Mouse (Mus musculus): ENCODE measurements around the gene Mrpl57. TPM values are rescaled to one million over a fixed set of nuclear protein-coding genes. Genes with fewer than 3 reads are reported as not detected.
"Not testable (repeated sequence)": the region's sequence is repeated elsewhere in the genome, so short reads cannot be mapped to it uniquely, and the experiment has no call there.

Mrpl57 gene
- polyA plus RNA-seq, 2 experiments, result 48.3 to 149 TPM

DNA sequence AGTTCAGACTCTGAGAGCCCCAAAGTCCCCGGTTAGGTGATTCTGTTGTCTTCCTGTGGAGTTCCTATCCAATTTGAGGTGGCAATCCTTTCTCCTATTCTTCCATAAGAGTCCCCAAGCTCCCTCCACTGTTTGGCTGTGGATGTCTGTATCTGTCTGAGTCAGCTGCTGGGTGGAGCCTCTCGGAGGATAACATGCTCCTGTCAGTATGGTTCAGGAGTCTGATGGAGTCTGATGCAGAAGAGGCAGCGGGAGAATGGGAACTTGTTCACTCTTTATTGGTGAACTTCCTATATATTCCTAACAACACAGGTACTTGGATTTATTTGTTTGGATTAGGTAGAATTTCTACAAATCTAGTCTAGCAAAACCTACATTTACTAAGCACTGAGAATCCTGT, 18.5 kb downstream of the Mrpl57 start:
- no peak for DNase-seq (ENCODE audit: low read depth in 3 of 3, low spot score in 3 of 3)
- WGBS (ENCODE audit: insufficient replicate concordance), result 53% methylated on average over 3 of the region's 3 CpGs
- no peak for TF ChIP-seq EP300 (IDR thresholded peaks at IDR 0.05; ENCODE audit: low read depth)
- no peak for TF ChIP-seq CTCF (IDR thresholded peaks at IDR 0.05; ENCODE audit: low read depth)
- Histone ChIP-seq H3K27me3 (ENCODE audit: control insufficient read depth, insufficient read depth, low read length) (no peaks in the 10 kb centered on the region), H3K36me3 (replicated peaks; ENCODE audit: control insufficient read depth, insufficient read depth, low read depth) (no peaks in the 10 kb centered on the region; the same call in 1 of the 2 replicates), H3K9me3 (ENCODE audit: control insufficient read depth, low read length) (no peaks in the 10 kb centered on the region), H3K27ac (no peak overlapping the region), H3K9ac (replicated peaks) (no peak overlapping the region), H3K4me2 (ENCODE audit: low read depth) (no peak overlapping the region), H3K4me1 (replicated peaks; ENCODE audit: control insufficient read depth in 2 of 2, insufficient read depth in 2 of 2, low read length in 1 of 2) (peaks cover 0 to 6% of the 10 kb centered on the region in 2 experiments; a peak in 3 of 4 replicates), H3K4me3 (ENCODE audit: insufficient read depth in 1 of 2, low read depth in 2 of 2, low read length in 2 of 2) (no peak overlapping the region)
- peak; percentile 75 for ATAC-seq (ENCODE audit: insufficient read depth)

DNA sequence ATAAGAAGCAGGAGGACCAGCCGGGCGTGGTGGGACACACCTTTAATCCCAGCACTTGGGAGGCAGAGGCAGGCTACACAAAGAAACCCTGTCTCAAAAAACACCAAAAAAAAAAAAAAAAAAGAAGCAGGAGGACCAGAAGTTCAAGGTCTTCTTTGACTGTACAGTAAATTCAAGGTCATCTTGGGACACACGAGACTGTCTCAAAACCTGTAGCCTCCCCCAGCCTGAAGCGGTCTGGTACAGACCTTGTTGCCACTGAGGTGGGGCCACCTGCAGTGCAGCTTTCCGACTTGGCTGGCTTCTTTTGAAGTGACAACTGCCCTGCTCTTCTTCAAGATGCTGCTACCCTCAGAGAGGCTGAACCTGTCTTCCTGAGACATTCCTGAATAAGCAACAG, 22.0 kb downstream of the Mrpl57 start:
- not testable (repeated sequence) for H3K27ac ChIP-seq; H3K4me2 ChIP-seq (ENCODE audit: low read depth); H3K4me1 ChIP-seq (replicated peaks; ENCODE audit: control insufficient read depth in 2 of 2, insufficient read depth in 2 of 2, low read length in 1 of 2); H3K36me3 ChIP-seq (replicated peaks; ENCODE audit: control insufficient read depth, insufficient read depth, low read depth); ATAC-seq (ENCODE audit: insufficient read depth); H3K4me3 ChIP-seq (ENCODE audit: insufficient read depth in 1 of 2, low read depth in 2 of 2, low read length in 2 of 2); DNase-seq (ENCODE audit: low read depth in 3 of 3, low spot score in 3 of 3); H3K9me3 ChIP-seq (ENCODE audit: control insufficient read depth, low read length); H3K27me3 ChIP-seq (ENCODE audit: control insufficient read depth, insufficient read depth, low read length); H3K9ac ChIP-seq (replicated peaks)
- 70% methylated on average over 5 of the region's 5 CpGs for WGBS (ENCODE audit: insufficient replicate concordance)

GRCm38 (mm10) chr14:57848646-57849045, 22.6 kb downstream of the Mrpl57 start:
- H3K4me1 ChIP-seq (replicated peaks; ENCODE audit: control insufficient read depth in 2 of 2, insufficient read depth in 2 of 2, low read length in 1 of 2), result peaks cover 0 to 6% of the 10 kb centered on the region in 2 experiments; a peak in 3 of 4 replicates
- no peaks in the 10 kb centered on the region for H3K27me3 ChIP-seq (ENCODE audit: control insufficient read depth, insufficient read depth, low read length)
- DNase-seq (ENCODE audit: low read depth in 3 of 3, low spot score in 3 of 3), result no peak
- H3K4me3 ChIP-seq (ENCODE audit: insufficient read depth in 1 of 2, low read depth in 2 of 2, low read length in 2 of 2), result no peak overlapping the region
- H3K4me2 ChIP-seq (ENCODE audit: low read depth), result no peak overlapping the region
- H3K9me3 ChIP-seq (ENCODE audit: control insufficient read depth, low read length), result no peaks in the 10 kb centered on the region
- 83% methylated on average over 2 of the region's 2 CpGs for WGBS (ENCODE audit: insufficient replicate concordance)
- TF ChIP-seq CTCF (IDR thresholded peaks at IDR 0.05; ENCODE audit: low read depth), result no peak
- no peak for TF ChIP-seq EP300 (IDR thresholded peaks at IDR 0.05; ENCODE audit: low read depth)
- ATAC-seq (ENCODE audit: insufficient read depth), result no peak
- no peaks in the 10 kb centered on the region for H3K36me3 ChIP-seq (replicated peaks; ENCODE audit: control insufficient read depth, insufficient read depth, low read depth)
- H3K9ac ChIP-seq (replicated peaks), result no peak overlapping the region
- no peak overlapping the region for H3K27ac ChIP-seq

DNA sequence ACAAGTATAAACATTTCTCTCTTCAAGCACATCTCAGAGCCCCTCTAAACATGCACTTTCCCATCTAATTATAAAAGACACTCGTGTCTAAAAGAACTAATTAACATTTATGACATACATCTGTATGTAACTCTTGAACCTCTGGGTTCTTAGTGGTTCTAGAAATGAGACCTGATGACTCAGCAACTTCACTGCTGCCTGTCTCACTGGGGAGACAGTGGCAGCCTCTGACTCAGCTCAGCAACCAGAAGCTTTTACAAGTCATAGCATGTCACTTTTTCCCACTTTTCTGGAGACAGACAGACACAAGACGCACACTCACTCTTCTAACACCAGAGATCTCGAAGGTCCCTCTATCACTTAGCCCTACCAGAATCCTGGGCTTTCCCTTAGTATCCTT, 24.3 kb downstream of the Mrpl57 start:
- H3K27me3 ChIP-seq (ENCODE audit: control insufficient read depth, insufficient read depth, low read length), result no peaks in the 10 kb centered on the region
- H3K4me3 ChIP-seq (ENCODE audit: insufficient read depth in 1 of 2, low read depth in 2 of 2, low read length in 2 of 2), result no peak overlapping the region
- H3K9ac ChIP-seq (replicated peaks), result no peak overlapping the region
- no peak overlapping the region for H3K4me2 ChIP-seq (ENCODE audit: low read depth)
- peak in 1 of 3 experiments; percentile 29 for DNase-seq (ENCODE audit: low read depth in 3 of 3, low spot score in 3 of 3)
- WGBS (ENCODE audit: insufficient replicate concordance), result 60% methylated on average over 3 of the region's 3 CpGs
- H3K4me1 ChIP-seq (replicated peaks; ENCODE audit: control insufficient read depth in 2 of 2, insufficient read depth in 2 of 2, low read length in 1 of 2), result no peaks in the 10 kb centered on the region; a peak in 1 of 4 replicates
- no peaks in the 10 kb centered on the region for H3K9me3 ChIP-seq (ENCODE audit: control insufficient read depth, low read length)
- no peaks in the 10 kb centered on the region for H3K36me3 ChIP-seq (replicated peaks; ENCODE audit: control insufficient read depth, insufficient read depth, low read depth)
- no peak for ATAC-seq (ENCODE audit: insufficient read depth)
- TF ChIP-seq EP300 (IDR thresholded peaks at IDR 0.05; ENCODE audit: low read depth) (no peak), CTCF (IDR thresholded peaks at IDR 0.05; ENCODE audit: low read depth) (no peak)
- H3K27ac ChIP-seq, result no peak overlapping the region

DNA sequence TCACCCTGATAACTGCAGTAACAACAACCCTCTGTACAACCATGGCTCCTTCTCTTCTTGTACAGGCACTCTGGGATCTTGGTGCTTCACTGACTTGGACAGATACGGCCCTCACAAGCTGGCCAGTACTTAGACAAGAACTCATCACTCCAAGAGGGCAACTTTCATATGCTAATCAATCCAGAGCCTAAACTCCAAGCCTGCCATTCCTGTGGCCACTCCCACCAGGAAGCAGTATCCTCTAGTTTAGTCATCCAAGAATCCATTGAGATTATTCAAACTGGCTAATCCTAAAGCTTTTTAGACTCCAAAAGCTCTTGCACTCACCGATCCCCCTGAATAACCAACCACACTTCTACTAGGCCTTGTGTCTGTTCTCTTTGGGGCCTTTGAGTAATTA, 26.9 kb downstream of the Mrpl57 start:
- Histone ChIP-seq H3K9me3 (ENCODE audit: control insufficient read depth, low read length) (no peaks in the 10 kb centered on the region), H3K27ac (no peak overlapping the region), H3K4me1 (replicated peaks; ENCODE audit: control insufficient read depth in 2 of 2, insufficient read depth in 2 of 2, low read length in 1 of 2) (no peaks in the 10 kb centered on the region; a peak in 1 of 4 replicates), H3K36me3 (replicated peaks; ENCODE audit: control insufficient read depth, insufficient read depth, low read depth) (no peaks in the 10 kb centered on the region), H3K9ac (replicated peaks) (no peak overlapping the region), H3K27me3 (ENCODE audit: control insufficient read depth, insufficient read depth, low read length) (no peaks in the 10 kb centered on the region), H3K4me2 (ENCODE audit: low read depth) (no peak overlapping the region), H3K4me3 (ENCODE audit: insufficient read depth in 1 of 2, low read depth in 2 of 2, low read length in 2 of 2) (no peak overlapping the region)
- ATAC-seq (ENCODE audit: insufficient read depth), result no peak
- 68% methylated on average over 2 of the region's 2 CpGs for WGBS (ENCODE audit: insufficient replicate concordance)
- DNase-seq (ENCODE audit: low read depth in 3 of 3, low spot score in 3 of 3), result no peak
- TF ChIP-seq CTCF (IDR thresholded peaks at IDR 0.05; ENCODE audit: low read depth) (no peak), EP300 (IDR thresholded peaks at IDR 0.05; ENCODE audit: low read depth) (no peak)
